In genomic region chr17:71671840-71672546, GRCm38 (mm10) we compare ENCODE assay signal across 8 mouse cellular contexts. TPM values are rescaled to one million over a fixed set of nuclear protein-coding genes. Genes with fewer than 3 reads are reported as not detected.
DNase-seq lines count a peak whose midpoint lies in the region; ATAC-seq and TF ChIP-seq lines count a peak whose summit lies in the region.

No protein-coding gene starts in this region.

- H3K27ac ChIP-seq in heart, embryonic 10.5 days = 0 out of 2 replicates have a peak overlapping the region, but pooled peaks have one; percentile 2

- H3K27me3 ChIP-seq in heart, embryonic 10.5 days (ENCODE audit: insufficient read depth, poor library complexity, severe bottlenecking) = no peaks in the 10 kb centered on the region
- peaks cover 8% of the 10 kb centered on the region for H3K27me3 ChIP-seq in G1E (ENCODE audit: insufficient read depth, low read length)

- 50% methylated on average over 17 of the region's 17 CpGs for WGBS in heart, embryonic 10.5 days

- no peak for TF ChIP-seq CTCF in G1E (IDR thresholded peaks at IDR 0.05; ENCODE audit: low read depth, low read length)

- H3K4me3 ChIP-seq in heart, embryonic 10.5 days = no peak overlapping the region
- H3K4me3 ChIP-seq in G1E (ENCODE audit: low read depth, low read length) = no peak overlapping the region

- H3K9me3 ChIP-seq in heart, embryonic 10.5 days = no peaks in the 10 kb centered on the region
- no peaks in the 10 kb centered on the region for H3K9me3 ChIP-seq in G1E (replicated peaks)

- H3K4me1 ChIP-seq in heart, embryonic 10.5 days = peaks cover 18% of the 10 kb centered on the region
- H3K4me1 ChIP-seq in G1E (ENCODE audit: insufficient read depth, low read depth, low read length) = no peaks in the 10 kb centered on the region; the same call in 1 of the 2 replicates

- H3K36me3 ChIP-seq in heart, embryonic 10.5 days = no peaks in the 10 kb centered on the region
- H3K36me3 ChIP-seq in G1E (replicated peaks) = no peaks in the 10 kb centered on the region

- ATAC-seq in G1E (ENCODE audit: extremely low read depth, insufficient number of reproducible peaks, low FRiP score, poor library complexity, severe bottlenecking) = no peak; the same call in 1 of the 2 replicates
- peak; percentile 19; the same call in 1 of the 2 replicates for ATAC-seq in megakaryocyte, adult 5-6 weeks (ENCODE audit: poor library complexity, severe bottlenecking)
- no peak for ATAC-seq in activated CD4-positive, CD25-positive, alpha-beta regulatory T cell, adult 4 months

- no peak for DNase-seq in heart, embryonic 10.5 days (ENCODE audit: low spot score)
- DNase-seq in heart, postnatal 25 days (ENCODE audit: low spot score) = no peak
- DNase-seq in 3134 (ENCODE audit: extremely low read depth, insufficient read length, low spot score) (peak; percentile 32), G1E (ENCODE audit: low spot score) (peak; percentile 47)
- peak; percentile 53 to 75 for DNase-seq in heart, postnatal 10 days
- no peak for DNase-seq in layer of hippocampus, adult 8-10 months (ENCODE audit: low spot score in 2 of 2)

- intact Hi-C loops in heart, postnatal 25 days (cut with DNase I) = no loop called here
- intact Hi-C loops in heart, postnatal 10 days (cut with DNase I) = no loop called here

RNA-seq across cellular contexts. Expression of gene Togaram2, which starts 1.1 kb away (rescaled TPM):
- 1.9 and 3.6 TPM in 2 replicates for polyA plus RNA-seq in heart, embryonic 10.5 days (2016; fragmentation: Nextera tagmentation; extraction: Ambion mirVana)
- 1 to 10 TPM; 4.1 to 5.2 TPM for total RNA-seq in heart, postnatal 25 days (2021)
- total RNA-seq in G1E (2014; fragmentation: Nextera tagmentation) (not detected in 2 replicates), G1E (2017) (0.05 TPM in 1 of 2 replicates, not detected in the other)
- not detected in 2 replicates for polyA plus RNA-seq in G1E (2012)
- 1 to 10 TPM; 1.7 to 2.0 TPM for total RNA-seq in heart, postnatal 10 days (2021)
- total RNA-seq in megakaryocyte, adult 5-6 weeks (2015) = not detected in 2 replicates
- total RNA-seq in megakaryocyte, adult 5-6 weeks (2017) = not detected in 2 replicates
- polyA plus RNA-seq in activated CD4-positive, CD25-positive, alpha-beta regulatory T cell, adult 4 months (2017; shearing (Covaris generic)) = not detected
- 1 to 10 TPM; 2.3 to 5.6 (median 2.5) TPM for total RNA-seq in layer of hippocampus, adult 8-10 months (2022)

RNA-seq across cellular contexts. Expression of gene Wdr43, which starts 56.3 kb away (rescaled TPM):
- 75.5 and 91.9 TPM in 2 replicates for polyA plus RNA-seq in heart, embryonic 10.5 days (2016; fragmentation: Nextera tagmentation; extraction: Ambion mirVana)
- 10 to 100 TPM; 18.4 to 19.0 TPM for total RNA-seq in heart, postnatal 25 days (2021)
- total RNA-seq in G1E (2014; fragmentation: Nextera tagmentation) (197 and 205 TPM in 2 replicates), G1E (2017) (165 and 231 TPM in 2 replicates)
- 59.0 and 77.6 TPM in 2 replicates for polyA plus RNA-seq in G1E (2012)
- total RNA-seq in heart, postnatal 10 days (2021) = 10 to 100 TPM; 25.5 to 27.7 TPM
- 25.9 and 29.4 TPM in 2 replicates for total RNA-seq in megakaryocyte, adult 5-6 weeks (2015)
- 75.9 and 89.8 TPM in 2 replicates for total RNA-seq in megakaryocyte, adult 5-6 weeks (2017)
- polyA plus RNA-seq in activated CD4-positive, CD25-positive, alpha-beta regulatory T cell, adult 4 months (2017; shearing (Covaris generic)) = 100 to 1,000 TPM; 106 to 132 TPM
- total RNA-seq in layer of hippocampus, adult 8-10 months (2022) = 10 to 100 TPM; 28.2 to 36.9 (median 32.6) TPM

Comparison
In these comparisons a context has a peak if more than half of its experiments do, and no peak if none do; other contexts are left out.
1. DNase-seq: peak in 3134 (single experiment), G1E (single experiment) and heart, postnatal 10 days (2 of 2); none in heart, embryonic 10.5 days (single experiment), heart, postnatal 25 days (single experiment) and layer of hippocampus, adult 8-10 months (0 of 2).